Mouse (Mus musculus): ENCODE data around the gene Glud1. TPM values are rescaled to one million over a fixed set of nuclear protein-coding genes. Genes with fewer than 3 reads are reported as not detected.

The Glud1 gene
- polyA plus RNA-seq, 1 experiment from 2014 or later = 84.0 TPM

GRCm38 (mm10) chr14:34375415-34375904 lies 64.9 kb downstream of the Glud1 start, which contains the start of gene Mmrn2:
TSS of gene Mmrn2 (plus strand) at chr14:34375465.
- 85% methylated on average over 13 of the region's 13 CpGs for WGBS
- no peak within 1 kb of the TSS for H3K9ac ChIP-seq (ENCODE audit: low read length)
- no peaks in the 10 kb centered on the region for H3K27me3 ChIP-seq (replicated peaks; ENCODE audit: control insufficient read depth, insufficient read depth, low read length)
- no peak within 1 kb of the TSS for H3K27ac ChIP-seq (ENCODE audit: low read depth, low read length)
- H3K4me3 ChIP-seq (ENCODE audit: low read depth, low read length) = no peak within 1 kb of the TSS
- ATAC-seq = no peak
- no peaks in the 10 kb centered on the region for H3K9me3 ChIP-seq (replicated peaks; ENCODE audit: control insufficient read depth, low read length)
- no peaks in the 10 kb centered on the region for H3K4me1 ChIP-seq (ENCODE audit: control insufficient read depth, insufficient read depth, low read length)
- H3K4me2 ChIP-seq (ENCODE audit: low read length) = no peak within 1 kb of the TSS
- no peak for DNase-seq (ENCODE audit: low spot score)
- H3K36me3 ChIP-seq (ENCODE audit: control insufficient read depth, insufficient read depth, low read length) = no peaks in the 10 kb centered on the region

GRCm38 (mm10) chr14:34375941-34376340 lies 65.4 kb downstream of the Glud1 start:
- H3K4me3 ChIP-seq (ENCODE audit: low read depth, low read length) = no peak overlapping the region
- no peaks in the 10 kb centered on the region for H3K27me3 ChIP-seq (replicated peaks; ENCODE audit: control insufficient read depth, insufficient read depth, low read length)
- no peak overlapping the region for H3K27ac ChIP-seq (ENCODE audit: low read depth, low read length)
- no peak overlapping the region for H3K4me2 ChIP-seq (ENCODE audit: low read length)
- no peak for ATAC-seq
- H3K9me3 ChIP-seq (replicated peaks; ENCODE audit: control insufficient read depth, low read length) = no peaks in the 10 kb centered on the region
- no peak overlapping the region for H3K9ac ChIP-seq (ENCODE audit: low read length)
- no peak for DNase-seq (ENCODE audit: low spot score)
- 87% methylated on average over 5 of the region's 5 CpGs for WGBS
- no peaks in the 10 kb centered on the region for H3K4me1 ChIP-seq (ENCODE audit: control insufficient read depth, insufficient read depth, low read length)
- H3K36me3 ChIP-seq (ENCODE audit: control insufficient read depth, insufficient read depth, low read length) = no peaks in the 10 kb centered on the region

GRCm38 (mm10) chr14:34377121-34377520 lies 66.6 kb downstream of the Glud1 start:
- no peaks in the 10 kb centered on the region for H3K9me3 ChIP-seq (replicated peaks; ENCODE audit: control insufficient read depth, low read length)
- DNase-seq (ENCODE audit: low spot score) (no peak), ATAC-seq (no peak)
- no peaks in the 10 kb centered on the region for H3K36me3 ChIP-seq (ENCODE audit: control insufficient read depth, insufficient read depth, low read length)
- no peak overlapping the region for H3K4me2 ChIP-seq (ENCODE audit: low read length)
- no peaks in the 10 kb centered on the region for H3K27me3 ChIP-seq (replicated peaks; ENCODE audit: control insufficient read depth, insufficient read depth, low read length)
- WGBS = 88% methylated on average over 4 of the region's 4 CpGs
- no peaks in the 10 kb centered on the region for H3K4me1 ChIP-seq (ENCODE audit: control insufficient read depth, insufficient read depth, low read length)
- H3K9ac ChIP-seq (ENCODE audit: low read length) = no peak overlapping the region
- H3K4me3 ChIP-seq (ENCODE audit: low read depth, low read length) = no peak overlapping the region
- H3K27ac ChIP-seq (ENCODE audit: low read depth, low read length) = no peak overlapping the region

- Histone ChIP-seq H3K36me3 (ENCODE audit: control insufficient read depth, insufficient read depth, low read length) (no peaks in the 10 kb centered on the region), H3K4me1 (ENCODE audit: control insufficient read depth, insufficient read depth, low read length) (no peaks in the 10 kb centered on the region), H3K27ac (ENCODE audit: low read depth, low read length) (no peak overlapping the region), H3K9me3 (replicated peaks; ENCODE audit: control insufficient read depth, low read length) (no peaks in the 10 kb centered on the region), H3K27me3 (replicated peaks; ENCODE audit: control insufficient read depth, insufficient read depth, low read length) (no peaks in the 10 kb centered on the region), H3K9ac (ENCODE audit: low read length) (no peak overlapping the region), H3K4me2 (ENCODE audit: low read length) (no peak overlapping the region), H3K4me3 (ENCODE audit: low read depth, low read length) (no peak overlapping the region)
- peak; percentile 42; the same call in 1 of the 2 replicates for ATAC-seq
- WGBS = 43% methylated on average over 11 of the region's 11 CpGs
- peak; percentile 19 for DNase-seq (ENCODE audit: low spot score)
Observed at GRCm38 (mm10) chr14:34378560-34379331, 68.2 kb downstream of the Glud1 start.

- Histone ChIP-seq H3K27ac (ENCODE audit: low read depth, low read length) (no peak overlapping the region), H3K4me2 (ENCODE audit: low read length) (no peak overlapping the region), H3K4me1 (ENCODE audit: control insufficient read depth, insufficient read depth, low read length) (no peaks in the 10 kb centered on the region), H3K9ac (ENCODE audit: low read length) (no peak overlapping the region), H3K9me3 (replicated peaks; ENCODE audit: control insufficient read depth, low read length) (no peaks in the 10 kb centered on the region), H3K36me3 (ENCODE audit: control insufficient read depth, insufficient read depth, low read length) (no peaks in the 10 kb centered on the region), H3K4me3 (ENCODE audit: low read depth, low read length) (no peak overlapping the region), H3K27me3 (replicated peaks; ENCODE audit: control insufficient read depth, insufficient read depth, low read length) (no peaks in the 10 kb centered on the region)
- DNase-seq (ENCODE audit: low spot score) (no peak), ATAC-seq (no peak)
- WGBS = 91% methylated on average over 9 of the region's 9 CpGs
Observed at GRCm38 (mm10) chr14:34382921-34383704, 72.6 kb downstream of the Glud1 start.

GRCm38 (mm10) chr14:34393295-34393694 lies 82.8 kb downstream of the Glud1 start:
- ATAC-seq (peak; percentile 37), DNase-seq (ENCODE audit: low spot score) (no peak)
- no peak overlapping the region for H3K4me2 ChIP-seq (ENCODE audit: low read length)
- H3K9ac ChIP-seq (ENCODE audit: low read length) = no peak overlapping the region
- H3K9me3 ChIP-seq (replicated peaks; ENCODE audit: control insufficient read depth, low read length) = no peaks in the 10 kb centered on the region
- 37% methylated on average over 4 of the region's 4 CpGs for WGBS
- H3K27me3 ChIP-seq (replicated peaks; ENCODE audit: control insufficient read depth, insufficient read depth, low read length) = no peaks in the 10 kb centered on the region
- H3K36me3 ChIP-seq (ENCODE audit: control insufficient read depth, insufficient read depth, low read length) = no peaks in the 10 kb centered on the region
- H3K4me1 ChIP-seq (ENCODE audit: control insufficient read depth, insufficient read depth, low read length) = no peaks in the 10 kb centered on the region
- H3K27ac ChIP-seq (ENCODE audit: low read depth, low read length) = no peak overlapping the region
- no peak overlapping the region for H3K4me3 ChIP-seq (ENCODE audit: low read depth, low read length)

Other genes with a start within 250 kb of the Glud1 start
- gene Anxa8, start 224.7 kb upstream of the Glud1 start, polyA plus RNA-seq (2014; fragmentation: Nextera tagmentation; extraction: Ambion mirVana) = not detected in 2 replicates
- gene A630023A22Rik, start 208.0 kb upstream of the Glud1 start, polyA plus RNA-seq (2014; fragmentation: Nextera tagmentation; extraction: Ambion mirVana) = not detected in 2 replicates
- gene Npy4r, start 158.2 kb upstream of the Glud1 start, polyA plus RNA-seq (2014; fragmentation: Nextera tagmentation; extraction: Ambion mirVana) = 0.05 and 0.07 TPM in 2 replicates
- gene Gprin2, start 109.1 kb upstream of the Glud1 start, polyA plus RNA-seq (2014; fragmentation: Nextera tagmentation; extraction: Ambion mirVana) = 2.6 TPM in 2 replicates
- 0.14 and 0.16 TPM in 2 replicates for gene Syt15, start 91.1 kb upstream of the Glud1 start, polyA plus RNA-seq (2014; fragmentation: Nextera tagmentation; extraction: Ambion mirVana)
- 7.0 and 8.6 TPM in 2 replicates for gene Shld2, start 234 bp upstream of the Glud1 start, polyA plus RNA-seq (2014; fragmentation: Nextera tagmentation; extraction: Ambion mirVana)
- gene Fam25c, start 44.7 kb downstream of the Glud1 start, polyA plus RNA-seq (2014; fragmentation: Nextera tagmentation; extraction: Ambion mirVana) = not detected in 2 replicates
- 4.0 and 4.2 TPM in 2 replicates for gene Sncg, start 64.1 kb downstream of the Glud1 start, polyA plus RNA-seq (2014; fragmentation: Nextera tagmentation; extraction: Ambion mirVana)
- 3.5 and 3.6 TPM in 2 replicates for gene Mmrn2, start 64.7 kb downstream of the Glud1 start, polyA plus RNA-seq (2014; fragmentation: Nextera tagmentation; extraction: Ambion mirVana)
- 21.3 and 22.5 TPM in 2 replicates for gene Bmpr1a, start 192.6 kb downstream of the Glud1 start, polyA plus RNA-seq (2014; fragmentation: Nextera tagmentation; extraction: Ambion mirVana)
- gene 9230112D13Rik, start 212.1 kb downstream of the Glud1 start, polyA plus RNA-seq (2014; fragmentation: Nextera tagmentation; extraction: Ambion mirVana) = not detected in 2 replicates